Mouse (Mus musculus) thymus, adult 2 months (tissue): ENCODE measurements at regions not wholly inside any gene's neighbourhood (a gene's known extent, or its start where the extent isn't known, plus 50 kb on each side); places are given as distances from the start of the nearest gene placed in this dataset.

ENCODE experiments used
- CTCF ChIP-seq: fragments of 200-500 bp; IDR thresholded peaks from 2 replicates; pipeline ENCODE4 v1.5.1; 2012; ENCODE audit warnings: mild to moderate bottlenecking, control low read depth, low read length, moderate library complexity, borderline replicate concordance; ENCODE audit not compliant: control insufficient read depth, poor library complexity, insufficient read depth; ENCODE audit errors: extremely low read depth
- POLR2A ChIP-seq: fragments of 200-500 bp; IDR thresholded peaks from 2 replicates; pipeline ENCODE4 v1.6.1; 2012; ENCODE audit warnings: mild to moderate bottlenecking, low read length, control low read depth, moderate library complexity; ENCODE audit not compliant: control insufficient read depth, poor library complexity, insufficient read depth; ENCODE audit errors: extremely low read depth

DNA sequence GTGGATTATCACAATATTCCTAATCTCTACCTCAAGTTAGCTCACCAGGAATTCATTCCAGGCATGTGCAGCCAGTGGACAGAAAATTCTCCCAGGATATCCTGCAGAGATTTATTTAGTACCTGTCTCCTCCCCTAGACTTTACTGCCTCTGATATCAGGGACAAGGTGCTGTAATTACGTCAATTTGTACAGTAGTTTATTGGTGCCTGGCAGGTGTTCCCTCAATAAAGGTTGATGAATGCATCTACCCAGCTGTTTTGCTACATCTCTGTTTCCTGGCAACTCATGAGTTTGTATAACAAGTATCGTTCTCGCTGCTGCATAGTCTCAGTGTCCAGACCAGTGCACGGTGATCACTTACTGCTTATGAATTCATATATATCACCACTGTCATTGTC, 1281.8 kb upstream of the Lrrc6 start:
- TF ChIP-seq CTCF: no peak
- TF ChIP-seq POLR2A: no peak
